Mouse (Mus musculus) T-helper 1 cell (primary cell): ENCODE results near the gene Srpk2.
"Not testable (repeated sequence)": the region's sequence is repeated elsewhere in the genome, so short reads cannot be mapped to it uniquely, and the experiment has no call there.

Experiments
- in situ Hi-C: fragments of 300-600 bp; cut with MboI, MseI; formaldehyde crosslinking; loops from one replicate; pipeline ENCODE4 v1.15.1; 2025; ENCODE audit warnings: high pct_unique_total_duplicates

The Srpk2 gene

GRCm38 (mm10) chr5:23604036-23604705 lies 80.2 kb downstream of the Srpk2 start:
- in situ Hi-C loops: no loop called here

DNA sequence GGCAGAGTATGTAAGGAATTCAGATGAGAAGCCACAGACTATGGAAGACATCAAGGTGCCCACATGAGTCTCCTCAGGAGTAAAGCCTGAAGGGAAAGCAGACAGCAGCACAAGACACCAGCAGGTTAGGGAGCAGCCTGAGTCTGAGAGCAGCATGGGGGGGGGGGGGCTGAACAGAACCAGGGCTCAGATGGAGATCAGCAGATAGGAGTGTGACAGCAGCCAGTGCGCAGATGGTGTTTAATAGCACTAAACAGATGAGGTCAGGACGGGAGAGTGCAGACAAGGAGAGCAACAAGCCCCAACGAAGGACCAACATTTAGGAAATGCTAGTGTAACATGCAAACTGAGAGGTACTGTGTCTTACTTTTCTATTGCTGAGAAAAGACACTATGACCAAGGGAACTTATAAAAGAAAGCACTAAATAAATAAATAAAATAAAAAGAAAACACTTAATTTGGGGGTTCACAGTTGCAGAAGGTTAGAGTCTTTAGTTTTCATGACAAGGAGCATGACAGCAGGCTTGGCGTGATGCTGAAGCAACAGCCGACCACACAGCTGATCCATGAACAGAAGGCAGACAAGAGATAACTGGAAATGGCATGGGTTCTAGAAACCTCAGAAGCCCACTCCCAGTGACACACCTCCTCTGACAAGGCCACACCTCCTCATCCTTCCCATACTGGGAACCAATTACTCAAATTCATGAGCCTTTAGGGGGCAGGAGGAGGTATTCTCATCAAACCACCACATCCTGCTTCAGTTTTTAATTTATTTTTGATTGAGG lies 84.5 kb downstream of the Srpk2 start:
- in situ Hi-C loops: no loop called here

DNA sequence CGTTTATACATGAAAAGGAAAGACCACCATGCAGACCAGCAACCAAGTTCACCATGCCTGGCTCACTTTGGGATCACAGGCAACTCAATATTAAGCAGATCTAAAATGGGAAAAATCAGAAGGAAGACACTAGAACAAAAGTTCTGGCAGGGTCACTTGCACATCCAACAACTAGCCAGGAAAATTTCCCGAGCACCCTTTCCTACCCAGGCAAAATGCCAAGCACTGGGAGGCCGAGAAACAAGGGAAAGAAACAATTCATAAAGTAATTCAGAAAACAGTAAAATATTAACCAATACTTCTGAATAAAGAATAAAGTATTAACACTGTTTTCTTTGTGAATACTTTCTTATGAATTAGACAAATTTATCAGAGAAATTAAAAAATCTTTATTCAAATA lies 85.2 kb downstream of the Srpk2 start:
- in situ Hi-C loops: no loop called here

DNA sequence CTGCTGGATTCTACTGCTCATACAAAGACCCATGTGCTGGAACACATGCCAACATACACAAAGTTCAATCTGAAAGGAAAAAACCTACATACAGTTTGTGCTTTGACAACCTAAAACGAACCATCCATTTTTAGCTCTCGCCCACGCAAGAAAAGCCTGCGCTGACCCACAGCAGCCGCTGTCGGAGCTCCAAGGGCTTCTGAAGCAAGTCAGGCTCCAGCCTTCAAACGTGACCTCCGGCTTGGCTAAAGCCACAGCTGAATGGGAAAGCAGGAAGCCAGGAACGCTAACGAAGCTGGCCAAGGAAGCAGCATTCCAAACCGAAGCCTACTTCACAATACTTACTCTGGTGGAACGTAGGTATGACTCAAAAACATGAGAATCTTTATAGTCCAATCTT lies 85.9 kb downstream of the Srpk2 start:
- in situ Hi-C loops: no loop called here

- in situ Hi-C loops: no loop called here
Observed at GRCm38 (mm10) chr5:23597999-23598398, 86.4 kb downstream of the Srpk2 start.

GRCm38 (mm10) chr5:23597260-23597864 lies 87.1 kb downstream of the Srpk2 start:
- in situ Hi-C loops: no loop called here

GRCm38 (mm10) chr5:23596326-23596965 lies 88.0 kb downstream of the Srpk2 start:
- in situ Hi-C loops: no loop called here

- in situ Hi-C loops: not testable (repeated sequence)
Observed at GRCm38 (mm10) chr5:23590298-23590697, 94.1 kb downstream of the Srpk2 start.

GRCm38 (mm10) chr5:23587614-23588013 lies 96.8 kb downstream of the Srpk2 start:
- in situ Hi-C loops: no loop called here

- in situ Hi-C loops: no loop called here
Observed at GRCm38 (mm10) chr5:23586531-23587453, 97.6 kb downstream of the Srpk2 start.

DNA sequence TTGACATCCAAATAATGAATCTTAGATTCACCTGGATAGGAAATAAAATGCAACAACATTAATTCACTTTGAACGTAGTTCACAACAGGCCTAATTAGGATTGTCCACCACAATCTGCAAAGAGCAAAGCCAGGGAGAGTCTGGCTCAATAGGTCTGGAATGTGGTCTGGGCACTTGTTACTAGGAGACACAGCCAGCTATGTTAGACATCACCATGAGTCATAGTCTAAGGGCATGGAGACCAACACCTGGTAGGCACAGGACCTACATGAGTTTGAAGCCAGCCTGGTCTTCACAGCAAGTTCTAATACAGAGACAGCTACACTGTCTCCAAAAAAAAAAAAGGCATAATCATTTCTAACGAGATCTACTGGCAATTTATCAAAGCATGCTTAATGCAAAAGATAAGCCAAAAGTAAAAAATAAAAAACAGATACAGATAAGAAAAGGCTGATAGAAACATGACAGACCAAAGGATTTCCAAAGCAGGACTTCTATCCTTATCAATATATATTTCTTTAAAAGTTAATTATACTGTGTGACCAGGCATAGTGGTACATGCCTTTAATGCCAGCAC lies 102.8 kb downstream of the Srpk2 start:
- in situ Hi-C loops: no loop called here

- in situ Hi-C loops: no loop called here
Observed at GRCm38 (mm10) chr5:23579120-23579880, 105.1 kb downstream of the Srpk2 start.

DNA sequence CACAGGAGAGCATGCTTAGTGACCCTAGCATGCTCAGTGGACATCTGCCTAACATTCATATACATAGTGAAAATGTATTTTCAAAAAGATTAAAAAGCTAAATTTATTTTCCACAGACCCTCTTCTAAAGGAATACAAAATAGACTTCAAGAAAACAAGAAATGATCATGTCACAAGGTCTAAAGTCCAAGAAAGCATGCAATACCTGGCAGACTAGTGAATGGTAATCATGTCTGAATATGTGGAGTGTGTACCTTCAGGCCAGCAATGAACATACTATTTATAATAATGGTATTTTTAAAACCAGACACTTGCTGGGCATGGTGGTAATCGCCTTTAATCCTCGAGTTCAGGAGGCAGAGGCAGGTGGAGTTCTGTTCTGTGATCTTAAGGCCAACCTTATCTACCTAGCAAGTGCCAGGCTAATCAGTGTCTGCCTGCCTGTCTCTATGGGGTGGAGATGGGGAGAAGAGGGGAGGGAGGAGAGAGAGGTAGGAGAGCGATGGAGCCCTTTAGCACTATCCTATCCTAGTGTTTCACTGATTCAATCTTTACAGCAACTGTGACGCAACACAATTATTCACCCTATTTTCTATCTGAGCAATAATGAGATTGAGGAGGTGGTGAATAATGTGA lies 106.0 kb downstream of the Srpk2 start:
- in situ Hi-C loops: no loop called here

DNA sequence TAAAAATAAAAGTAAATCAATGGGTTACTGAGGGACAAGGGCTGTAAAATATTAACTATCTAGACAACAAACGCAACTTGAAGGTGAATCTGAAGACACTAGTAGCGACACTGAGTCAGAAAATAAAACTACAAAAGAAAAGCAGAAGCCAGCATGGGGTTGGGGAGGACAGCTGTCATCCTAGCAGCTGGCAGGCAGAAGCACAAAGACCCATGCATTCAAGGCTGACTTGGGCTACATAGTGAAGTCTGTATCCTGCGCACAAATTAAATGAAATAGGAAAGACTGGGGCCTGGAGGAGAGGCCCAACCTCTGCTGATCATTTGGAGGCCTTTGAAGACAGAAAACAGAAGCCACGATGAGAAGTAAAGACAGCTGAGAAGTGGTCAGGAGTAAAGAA lies 106.6 kb downstream of the Srpk2 start:
- in situ Hi-C loops: no loop called here

DNA sequence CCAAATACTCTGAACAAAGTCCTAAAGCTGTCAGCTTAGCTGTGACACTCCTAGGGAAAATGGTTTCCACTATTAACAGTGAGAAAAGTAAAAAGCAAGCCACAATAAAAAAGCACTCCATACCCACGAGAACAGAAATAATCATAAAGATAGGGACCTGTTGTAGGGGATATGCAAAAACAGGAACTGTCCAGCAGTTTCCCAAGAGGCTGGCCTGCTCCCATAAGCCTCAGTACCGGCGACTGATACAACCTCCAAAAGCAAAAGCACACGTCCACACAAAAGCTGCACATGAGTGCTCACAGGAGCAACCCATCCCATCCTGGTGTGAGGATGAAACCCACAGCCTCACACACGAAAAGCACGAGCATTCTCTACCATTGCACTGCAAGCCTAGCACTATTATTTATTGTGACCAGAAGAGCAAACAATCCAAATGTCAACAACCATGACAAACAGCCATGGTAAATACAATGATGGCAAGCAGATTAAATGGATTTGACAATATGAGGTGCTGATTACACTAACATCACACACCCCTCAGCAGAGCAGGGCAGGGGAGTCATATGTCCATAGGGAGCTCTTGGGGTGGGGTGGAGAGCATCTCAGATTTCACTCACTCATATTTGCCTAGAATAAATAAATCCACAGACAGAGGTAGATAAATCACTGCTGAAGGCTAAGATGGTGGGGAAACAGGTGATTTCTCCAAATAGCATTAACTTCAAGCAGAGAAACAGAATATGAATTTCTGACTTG lies 107.9 kb downstream of the Srpk2 start:
- in situ Hi-C loops: no loop called here

DNA sequence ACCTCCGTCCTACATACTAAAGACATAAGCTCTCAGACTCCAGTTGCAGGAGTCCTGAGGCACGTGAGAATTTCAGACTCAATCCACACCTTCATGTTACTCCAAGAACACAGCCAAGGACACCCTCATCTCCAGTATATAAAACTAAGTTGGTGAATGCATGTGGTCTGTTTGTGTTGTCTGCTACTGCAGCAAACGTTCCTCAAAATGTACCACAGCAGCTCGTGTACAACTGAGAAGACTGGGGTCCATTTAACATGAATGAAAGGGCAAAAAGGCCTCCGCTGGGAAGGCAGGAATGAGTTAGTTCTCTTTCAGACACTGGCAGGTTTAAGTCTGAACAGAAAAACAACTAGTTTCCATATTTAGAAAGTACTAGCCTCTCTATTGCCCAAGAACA lies 110.5 kb downstream of the Srpk2 start:
- in situ Hi-C loops: no loop called here

GRCm38 (mm10) chr5:23568188-23568587 lies 116.2 kb downstream of the Srpk2 start:
- in situ Hi-C loops: no loop called here

- in situ Hi-C loops: no loop called here
Observed at GRCm38 (mm10) chr5:23566382-23566781, 118.0 kb downstream of the Srpk2 start.
